Mouse (Mus musculus) macrophage (primary cell): Measurements from ENCODE around the gene Cd2. TPM values are rescaled to one million over a fixed set of nuclear protein-coding genes. Genes with fewer than 3 reads are reported as not detected.

ENCODE experiments used
- H3K27ac ChIP-seq: fragments of 350-480 bp; formaldehyde crosslinking; 2 replicates; pipeline ENCODE4 v1.9.0; 2021
- H3K36me3 ChIP-seq: fragments of 350-480 bp; formaldehyde crosslinking; 2 replicates; pipeline ENCODE4 v1.9.0; 2021; ENCODE audit errors: inconsistent target
- H3K4me3 ChIP-seq: fragments of 350-480 bp; formaldehyde crosslinking; 2 replicates; pipeline ENCODE4 v1.9.0; 2021; ENCODE audit errors: inconsistent target
- H3K79me2 ChIP-seq: fragments of 350-480 bp; formaldehyde crosslinking; 2 replicates; pipeline ENCODE4 v1.9.0; 2021; ENCODE audit errors: inconsistent target
- WGBS: methylation state at CpG from one replicate; pipeline ENCODE4 v1.1.7; 2026; ENCODE audit warnings: inconsistent platforms; ENCODE audit not compliant: missing documents; 5-methylcytosine and 5-hydroxymethylcytosine counted together
- polyA plus RNA-seq: library from polyadenylated mRNA; stranded (reverse); fragments of 250-400 nt; gene quantifications from 3 replicates; pipeline ENCODE4 v1.2.4, GENCODE M21; 2018; ENCODE audit warnings: inconsistent platforms

Gene Cd2
- polyA plus RNA-seq, 1 experiment from 2014 or later: 0.59 TPM

DNA sequence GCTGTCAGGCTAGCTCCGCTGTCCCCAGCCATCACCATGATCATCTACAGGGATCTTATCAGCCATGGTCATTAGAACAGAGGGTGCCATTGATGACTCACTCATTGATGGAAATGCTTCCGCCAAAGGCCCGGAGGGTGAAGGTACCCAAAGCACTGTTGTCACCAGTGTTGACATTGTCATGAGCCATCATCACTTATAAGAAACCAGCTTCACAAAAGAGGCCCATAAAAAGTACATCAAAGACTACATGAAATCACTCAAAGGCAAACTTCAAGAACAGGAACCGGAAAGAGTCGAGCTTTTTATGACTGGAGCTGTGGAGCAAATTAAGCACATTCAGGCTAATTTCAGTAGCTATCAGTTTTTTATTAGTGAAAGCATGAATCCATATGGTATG, 54.3 kb downstream of the Cd2 start:
- H3K36me3 ChIP-seq: no peaks in the 10 kb centered on the region
- WGBS: 91% methylated on average over 5 of the region's 5 CpGs
- no peak overlapping the region for H3K27ac ChIP-seq
- H3K4me3 ChIP-seq: no peak overlapping the region
- H3K79me2 ChIP-seq: no peaks in the 10 kb centered on the region

DNA sequence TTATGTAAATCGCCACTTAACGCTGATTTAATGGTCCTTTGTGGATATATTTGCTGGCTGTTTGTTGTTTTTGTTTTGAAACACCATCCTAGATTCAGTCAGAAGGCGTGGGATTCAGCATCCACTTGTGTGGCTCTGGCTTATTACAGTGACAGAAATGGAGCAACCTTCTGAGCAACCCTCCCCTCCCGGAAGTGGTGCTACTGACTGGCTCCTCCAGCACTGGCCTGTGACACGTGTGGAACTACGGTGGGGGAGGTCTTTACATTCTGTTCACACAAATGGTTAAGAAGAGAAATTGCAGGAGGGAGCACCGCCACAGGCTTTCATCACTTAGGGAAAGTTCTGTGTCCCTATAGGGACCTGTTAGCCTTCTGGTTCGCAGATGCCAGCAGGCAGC, 55.2 kb downstream of the Cd2 start:
- Histone ChIP-seq H3K79me2 (no peaks in the 10 kb centered on the region), H3K4me3 (no peak overlapping the region), H3K27ac (no peak overlapping the region), H3K36me3 (no peaks in the 10 kb centered on the region)
- 81% methylated on average over 8 of the region's 8 CpGs for WGBS

GRCm38 (mm10) chr3:101230201-101230600, 57.5 kb downstream of the Cd2 start:
- H3K27ac ChIP-seq: no peak overlapping the region
- 86% methylated on average over 9 of the region's 9 CpGs for WGBS

GRCm38 (mm10) chr3:101229551-101229930, 58.2 kb downstream of the Cd2 start:
- Histone ChIP-seq H3K36me3 (no peaks in the 10 kb centered on the region), H3K79me2 (no peaks in the 10 kb centered on the region), H3K4me3 (no peak overlapping the region), H3K27ac (no peak overlapping the region)
- WGBS: 84% methylated on average over 4 of the region's 5 CpGs

More at GRCm38 (mm10) chr3:101230201-101230600, 57.5 kb downstream of the Cd2 start:
- Histone ChIP-seq H3K4me3 (no peak overlapping the region), H3K36me3 (no peaks in the 10 kb centered on the region), H3K79me2 (no peaks in the 10 kb centered on the region)

- 93% methylated on average over 13 of the region's 13 CpGs for WGBS
- H3K27ac ChIP-seq: no peak overlapping the region
- H3K36me3 ChIP-seq: no peaks in the 10 kb centered on the region
- H3K4me3 ChIP-seq: no peak overlapping the region
- H3K79me2 ChIP-seq: no peaks in the 10 kb centered on the region
Observed at GRCm38 (mm10) chr3:101228868-101229550, 58.7 kb downstream of the Cd2 start.

DNA sequence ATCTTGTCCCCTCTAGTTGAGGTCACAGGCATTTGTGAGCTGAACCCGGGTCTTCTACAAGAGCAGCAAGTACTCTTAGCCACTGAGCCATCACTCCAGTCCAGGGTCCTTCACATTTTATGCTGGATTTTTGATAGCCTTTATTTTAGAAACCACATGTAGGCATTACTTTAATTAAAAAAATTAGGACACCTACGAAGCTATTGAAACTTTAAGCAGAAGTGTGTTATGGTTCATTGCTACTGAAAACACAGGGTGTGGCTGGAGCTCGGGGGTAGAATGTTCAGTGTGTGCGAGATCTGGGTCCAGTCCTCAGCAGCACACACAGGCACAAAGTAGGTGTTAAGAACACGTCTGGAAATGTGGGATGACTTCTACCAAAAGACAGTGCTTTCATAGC, 59.7 kb downstream of the Cd2 start:
- H3K79me2 ChIP-seq: no peaks in the 10 kb centered on the region
- no peak overlapping the region for H3K4me3 ChIP-seq
- no peak overlapping the region for H3K27ac ChIP-seq
- WGBS: 96% methylated on average over 5 of the region's 5 CpGs
- H3K36me3 ChIP-seq: no peaks in the 10 kb centered on the region

Other genes starting within 250 kb of the Cd2 start
- gene Ptgfrn, start 177.7 kb downstream of the Cd2 start, polyA plus RNA-seq: 0.30 to 1.5 TPM (median 0.67 TPM) in 3 replicates
- gene Igsf3, start 89.1 kb upstream of the Cd2 start, polyA plus RNA-seq: 0.03 TPM in 1 of 3 replicates, not detected in the others